Mouse (Mus musculus) large intestine, adult 2 months (tissue): ENCODE measurements around the gene Frmd5. TPM values are rescaled to one million over a fixed set of nuclear protein-coding genes. Genes with fewer than 3 reads are reported as not detected.

ENCODE experiments used
- DNase-seq: peaks from one replicate; pipeline ENCODE4 v3.0.0-alpha.2; 2012; ENCODE audit warnings: low read depth, low spot score
- WGBS: fragments of 180-500 bp; shearing (Covaris S2); methylation state at CpG from one replicate; pipeline ENCODE4 v1.1.7; 2018; 5-methylcytosine and 5-hydroxymethylcytosine counted together
- polyA plus RNA-seq: library from polyadenylated mRNA; depleted of rRNA; stranded (reverse); fragments of >200 nt; gene quantifications from 2 replicates; pipeline ENCODE4 v1.2.3, GENCODE M21; 2012

The Frmd5 gene
- polyA plus RNA-seq, 1 experiment = 0.38 TPM

DNA sequence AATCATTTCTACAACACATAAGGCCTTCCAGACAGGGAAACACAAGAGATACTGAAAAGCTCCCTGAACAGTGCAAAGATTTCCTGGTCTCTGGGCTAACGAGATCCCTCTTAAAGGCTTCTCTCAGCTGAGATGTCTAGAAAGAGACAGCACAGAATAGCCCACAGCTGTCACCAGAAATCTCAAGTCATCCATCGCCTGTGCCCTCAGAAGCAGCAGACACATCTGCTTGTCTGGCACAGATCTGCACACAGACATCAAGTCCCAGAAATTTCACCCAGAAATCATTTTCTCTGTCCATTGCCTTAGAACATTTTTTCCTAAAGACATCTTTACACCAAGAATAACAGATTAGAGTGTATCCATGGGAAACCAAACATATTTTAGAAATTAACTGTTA is 101.1 kb downstream of the Frmd5 start:
- DNase-seq = no peak
- WGBS = 76% methylated on average over 2 of the region's 2 CpGs

DNA sequence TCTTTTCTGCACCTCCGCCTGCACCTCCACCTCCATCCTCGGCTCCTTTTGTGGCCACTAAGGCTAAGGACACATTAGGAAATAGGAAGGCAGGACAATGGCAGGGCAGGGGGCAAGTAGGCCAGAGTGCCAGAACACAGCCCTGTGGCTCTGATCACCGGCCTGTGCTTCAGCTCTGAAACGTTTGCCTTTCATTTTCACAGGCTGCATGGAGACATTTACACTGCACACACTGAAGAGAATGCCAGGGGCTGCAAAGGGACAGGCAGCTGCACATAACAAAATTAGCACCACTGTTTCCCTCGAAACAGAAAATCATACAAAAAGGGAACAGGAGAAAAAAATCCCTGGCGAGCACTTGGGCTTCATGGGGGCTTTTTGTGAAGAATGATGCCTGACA is 107.6 kb downstream of the Frmd5 start:
- DNase-seq = no peak
- WGBS = 67% methylated on average over 6 of the region's 6 CpGs

DNA sequence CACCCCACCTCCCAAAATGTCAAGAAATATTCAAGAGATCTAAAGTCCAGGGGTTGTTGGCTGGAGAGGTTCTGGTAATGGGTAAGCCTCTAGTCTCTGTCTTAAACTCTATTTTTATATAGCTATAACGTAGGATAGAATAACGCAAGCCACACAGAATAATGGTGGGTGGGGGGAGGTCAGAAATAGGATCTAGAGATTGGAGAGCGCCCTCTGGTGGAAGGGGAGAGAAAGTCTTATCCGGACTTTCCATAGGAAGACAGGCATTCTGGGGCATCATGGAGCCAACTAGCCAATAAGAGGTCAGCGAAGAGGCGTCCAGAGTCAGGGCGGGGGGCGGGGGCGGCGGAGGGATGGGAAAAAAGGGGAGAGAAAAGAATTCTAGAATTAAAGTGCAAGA is 111.5 kb downstream of the Frmd5 start:
- 62% methylated on average over 10 of the region's 10 CpGs for WGBS
- no peak for DNase-seq

DNA sequence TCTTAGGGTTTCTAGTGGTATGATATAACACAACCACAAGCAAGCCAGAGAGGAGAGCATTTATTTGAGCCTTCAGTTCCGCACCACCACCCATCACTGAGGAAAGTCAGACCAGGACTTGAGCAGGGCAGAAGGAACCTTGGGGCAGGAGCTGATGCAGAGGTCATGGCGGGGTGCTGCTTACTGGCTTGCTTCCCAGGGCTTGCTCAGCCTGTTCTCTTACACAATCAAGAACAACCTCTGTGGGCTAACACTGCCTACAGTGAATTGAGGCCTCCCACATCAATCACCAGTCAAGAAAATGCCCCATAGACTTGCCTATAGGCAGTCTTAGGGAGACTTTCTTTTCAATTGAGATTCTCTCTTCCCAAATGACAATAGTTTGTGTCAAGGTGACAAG is 118.8 kb downstream of the Frmd5 start:
- no peak for DNase-seq
- WGBS = 59% methylated on average over 2 of the region's 2 CpGs

DNA sequence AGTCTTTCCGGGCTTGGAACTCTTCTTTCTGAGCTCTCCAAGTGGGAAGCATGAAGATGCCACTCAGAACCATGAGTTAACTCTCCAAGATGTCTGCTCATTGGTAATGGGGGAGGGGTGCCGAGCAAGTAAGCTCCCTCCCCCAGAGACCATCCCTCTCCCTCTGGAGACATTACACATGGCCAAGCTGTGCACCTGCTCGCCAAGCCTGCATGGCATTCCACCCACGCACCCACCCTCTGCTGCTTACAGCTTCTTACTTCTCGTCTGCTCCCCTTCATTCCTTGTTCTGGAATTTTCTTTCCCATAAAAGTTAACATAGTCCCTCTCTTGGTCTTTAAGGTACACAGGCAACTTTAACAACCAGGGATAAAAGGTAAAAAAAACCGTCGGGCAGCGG is 123.3 kb downstream of the Frmd5 start:
- 89% methylated on average over 8 of the region's 8 CpGs for WGBS
- DNase-seq = no peak

DNA sequence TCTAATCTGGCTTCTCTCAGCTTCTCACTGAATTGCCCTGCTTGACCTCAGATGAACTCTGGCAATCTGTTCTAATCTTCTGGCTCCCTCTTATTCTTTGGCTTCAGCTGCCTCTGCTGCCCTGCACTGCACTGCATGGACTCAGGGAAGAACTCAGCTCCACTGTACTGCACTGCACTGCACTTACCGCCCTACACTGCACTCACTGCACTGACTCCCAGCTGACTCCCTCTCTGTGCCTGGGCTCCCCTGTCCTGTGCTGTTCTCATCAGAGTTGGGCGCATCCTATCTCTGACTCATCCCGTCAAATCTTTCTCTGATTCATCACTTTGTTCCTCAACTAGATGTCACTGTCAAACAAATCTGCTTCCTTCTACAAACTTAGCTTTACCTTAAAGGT is 124.5 kb downstream of the Frmd5 start:
- WGBS = 89% methylated on average over 3 of the region's 3 CpGs
- no peak for DNase-seq

DNA sequence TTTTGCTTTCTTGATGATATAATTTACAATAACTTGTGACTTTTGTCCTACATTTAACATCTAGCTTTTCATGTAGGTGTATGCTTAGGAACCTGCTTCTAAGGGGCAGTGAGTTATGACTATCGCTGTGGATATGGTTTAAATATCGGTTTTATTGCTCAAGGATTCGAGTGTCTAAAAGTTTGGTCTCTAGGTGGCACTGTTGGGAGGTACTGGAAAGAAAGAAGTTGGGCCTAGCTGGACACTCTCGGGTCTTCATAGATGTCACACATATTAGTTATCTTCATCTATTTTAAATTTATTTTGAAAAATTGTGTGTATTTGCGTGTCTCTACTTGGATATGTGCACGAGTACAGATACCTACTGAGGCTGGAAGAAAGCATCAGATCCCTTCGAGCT is 127.2 kb downstream of the Frmd5 start:
- no peak for DNase-seq
- WGBS = 64% methylated on average over 7 of the region's 7 CpGs

DNA sequence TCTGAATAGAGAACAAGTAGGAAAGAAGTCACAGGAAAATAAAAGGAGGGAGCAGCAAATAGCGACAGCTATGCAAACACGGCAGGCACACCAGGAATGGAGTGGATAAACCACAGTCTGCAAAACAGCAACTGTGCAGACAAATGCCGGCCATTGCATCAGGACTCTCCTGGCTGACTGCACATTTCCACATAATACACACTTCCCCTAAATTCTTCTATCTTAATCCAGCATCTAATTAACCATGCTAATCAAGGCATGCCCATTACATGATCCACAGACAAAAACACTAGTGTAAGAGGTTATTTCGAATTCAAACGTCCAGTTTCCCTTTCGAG is 129.3 kb downstream of the Frmd5 start:
- 61% methylated on average over 6 of the region's 6 CpGs for WGBS

DNA sequence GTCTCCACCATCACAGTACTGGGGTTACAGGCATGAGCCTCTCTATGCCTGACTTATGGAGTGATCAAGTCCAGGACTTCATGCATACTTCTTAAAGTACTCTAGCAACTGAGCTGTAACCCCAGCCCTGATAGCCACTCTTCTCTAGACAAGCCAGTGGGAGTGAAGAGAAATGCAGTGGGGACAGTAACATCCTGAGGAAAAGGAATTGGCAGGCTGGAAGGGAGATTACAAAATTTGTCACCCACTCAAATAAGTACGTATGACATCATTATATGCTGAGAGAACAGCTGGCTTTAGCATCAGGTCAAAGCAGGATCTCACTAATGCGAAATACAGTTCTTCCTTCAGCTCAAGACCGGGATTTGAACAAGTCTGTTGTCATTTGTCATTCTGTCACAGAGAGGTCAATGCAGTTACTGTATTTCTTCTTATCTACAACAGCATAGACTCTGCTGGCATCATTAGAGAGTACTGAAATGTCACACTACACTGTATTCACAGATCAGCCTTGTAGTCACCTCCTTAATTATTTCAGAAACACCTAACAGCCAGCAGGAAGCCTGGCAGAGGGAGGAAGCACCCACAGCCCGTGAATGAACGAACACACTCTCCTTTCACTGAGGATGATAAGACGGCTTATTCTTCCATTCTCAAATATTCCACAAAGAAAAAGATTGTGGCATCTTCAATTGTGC is 129.8 kb downstream of the Frmd5 start:
- 64% methylated on average over 6 of the region's 6 CpGs for WGBS
- no peak for DNase-seq

More for the DNA sequence above, 129.3 kb downstream of the Frmd5 start:
- DNase-seq = no peak

DNA sequence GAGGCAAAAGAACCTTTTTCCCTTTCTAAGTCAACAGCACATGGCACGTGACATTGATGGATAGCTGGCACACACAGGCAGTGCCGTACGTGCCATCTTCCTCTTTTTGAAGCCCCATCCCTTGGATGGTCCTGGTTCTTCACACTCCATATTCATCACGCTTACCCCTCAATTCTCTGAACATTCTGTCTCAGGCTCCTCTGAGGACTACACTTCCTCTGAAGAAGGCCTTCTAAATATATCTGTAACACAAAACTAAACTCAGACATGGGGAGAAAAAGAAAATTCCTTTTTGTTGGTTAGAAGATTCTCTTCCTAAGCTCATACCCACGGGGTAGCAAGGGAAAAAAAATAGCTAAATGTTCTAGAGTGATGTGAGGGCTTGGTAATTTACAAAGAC is 131.0 kb downstream of the Frmd5 start:
- 79% methylated on average over 5 of the region's 5 CpGs for WGBS

DNA sequence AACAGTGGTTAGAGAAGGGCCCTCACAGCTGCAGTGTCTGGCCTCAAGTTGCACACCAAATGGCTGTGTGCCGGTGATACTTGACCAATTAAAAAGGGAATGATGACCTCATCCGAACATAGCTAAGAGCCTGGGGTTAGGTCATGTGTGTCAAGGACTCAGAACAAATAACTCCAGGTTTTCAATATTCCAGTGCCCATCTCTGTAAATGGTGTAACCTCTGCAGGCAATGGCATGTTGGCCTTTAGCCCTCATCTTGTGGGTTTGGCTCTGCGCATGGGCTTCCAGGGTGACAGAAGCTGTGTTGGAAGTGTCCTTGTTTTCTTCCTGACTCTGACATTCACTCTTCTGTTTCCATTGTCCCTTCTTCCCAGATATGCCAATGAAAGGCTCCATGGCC is 131.8 kb downstream of the Frmd5 start:
- WGBS = 88% methylated on average over 3 of the region's 3 CpGs
- no peak for DNase-seq

More for the DNA sequence above, 131.0 kb downstream of the Frmd5 start:
- no peak for DNase-seq

DNA sequence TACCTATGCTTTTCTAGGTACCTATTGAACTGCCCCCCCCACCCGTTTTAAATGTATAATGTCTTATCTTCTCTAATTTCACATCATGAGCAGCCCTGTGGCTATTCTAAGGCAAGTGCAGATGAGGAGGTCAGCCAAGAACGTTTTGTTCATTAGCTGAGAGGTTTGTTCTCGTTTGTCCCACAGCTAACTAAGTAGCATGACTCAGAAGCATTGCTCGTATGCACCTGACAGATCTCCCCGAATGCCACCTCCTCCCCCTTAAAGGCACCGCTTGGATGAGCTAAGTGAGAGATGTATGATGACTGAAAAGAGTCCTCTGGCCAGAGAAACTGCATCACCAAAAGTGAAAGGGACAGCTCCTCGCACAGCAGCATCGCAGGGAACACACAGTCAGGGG is 132.7 kb downstream of the Frmd5 start:
- 59% methylated on average over 8 of the region's 8 CpGs for WGBS
- DNase-seq = no peak

DNA sequence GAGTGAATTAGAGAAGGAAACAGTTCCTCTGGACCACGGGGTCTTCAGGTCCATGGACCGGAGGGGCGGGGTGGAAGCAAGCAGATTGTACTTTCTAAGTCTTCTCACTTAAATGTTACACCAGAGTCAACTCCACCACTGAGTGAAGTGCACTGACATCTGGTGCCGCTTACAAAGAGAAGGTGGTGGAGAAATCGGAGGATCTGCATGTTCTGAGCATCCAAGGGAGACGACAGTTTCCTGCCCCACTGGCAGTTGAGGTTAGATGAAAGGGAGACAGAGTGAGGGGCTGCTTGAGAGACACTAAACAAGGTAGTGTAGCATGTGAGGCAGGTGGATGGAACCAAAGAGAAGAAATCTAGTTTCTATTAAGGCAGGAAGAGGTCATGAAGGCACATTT is 137.0 kb downstream of the Frmd5 start:
- WGBS = 77% methylated on average over 6 of the region's 6 CpGs
- DNase-seq = no peak

DNA sequence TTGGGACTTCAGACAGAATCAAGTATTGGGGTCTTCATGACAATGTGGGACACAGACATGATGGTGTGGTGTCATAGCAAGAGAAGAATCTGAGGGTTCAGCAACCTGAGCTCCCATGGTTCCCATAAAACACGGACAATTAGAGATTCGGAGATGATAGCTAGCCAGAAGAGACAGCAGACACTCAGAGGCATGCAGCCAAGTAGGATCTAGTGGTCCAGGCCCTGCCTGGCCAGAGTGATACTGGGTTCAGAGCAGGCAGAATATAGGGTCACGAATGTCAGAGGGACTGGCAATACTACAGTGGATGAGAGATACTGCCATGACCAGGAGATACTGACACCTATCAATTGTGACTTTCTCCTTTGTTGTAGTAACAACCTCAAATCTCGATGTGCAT is 138.6 kb downstream of the Frmd5 start:
- no peak for DNase-seq
- WGBS = 79% methylated on average over 4 of the region's 4 CpGs

DNA sequence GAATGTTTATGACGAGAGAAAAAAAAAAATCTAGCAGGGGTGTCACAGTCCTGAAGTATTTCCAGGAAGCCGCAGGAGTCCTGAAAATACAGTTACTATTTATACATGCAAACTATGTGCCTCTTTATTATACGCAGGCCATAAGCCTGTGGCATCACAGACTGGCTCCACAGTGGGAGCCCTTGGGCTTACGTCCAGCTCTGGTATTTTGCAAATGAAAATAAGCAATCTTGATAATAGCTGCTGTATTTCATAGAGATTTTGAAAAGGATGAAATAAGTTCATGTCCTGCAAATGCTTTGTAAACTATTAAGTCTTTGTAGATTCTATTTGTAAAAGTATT is 145.8 kb downstream of the Frmd5 start:
- 59% methylated on average over 4 of the region's 4 CpGs for WGBS
- DNase-seq = no peak

DNA sequence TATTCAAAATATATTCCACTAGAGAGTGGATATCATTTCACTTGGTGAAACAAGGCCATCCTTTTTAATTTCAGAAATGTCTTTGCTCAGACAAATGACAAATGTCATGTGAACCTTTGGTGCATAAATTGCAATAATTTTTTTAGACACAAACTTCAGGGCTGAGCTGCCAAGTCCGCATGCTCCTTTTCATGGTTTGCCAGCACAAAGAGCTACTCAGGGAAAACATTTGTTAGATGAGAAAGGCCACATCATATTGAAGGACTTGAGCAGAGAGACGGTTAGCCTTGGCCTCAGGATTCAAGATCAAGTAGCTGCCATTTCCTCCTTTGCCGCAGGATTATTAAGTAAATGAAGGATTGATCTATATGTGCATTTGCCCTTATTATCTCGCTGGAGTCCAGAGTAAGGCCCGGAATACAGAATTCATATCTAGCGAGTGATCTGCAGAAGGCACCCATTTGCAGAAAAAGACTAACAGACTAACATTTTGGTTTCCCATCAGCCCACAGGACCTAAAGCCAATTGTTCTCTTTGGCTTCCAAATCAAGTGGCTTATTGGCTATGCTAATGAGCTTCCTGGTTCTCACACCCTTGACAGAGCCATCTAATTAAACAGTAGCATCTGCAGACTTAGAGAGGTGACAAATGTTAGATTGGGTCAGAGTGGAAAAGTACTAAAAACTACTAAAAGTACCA is 146.3 kb downstream of the Frmd5 start:
- WGBS = 87% methylated on average over 6 of the region's 6 CpGs
- no peak for DNase-seq

DNA sequence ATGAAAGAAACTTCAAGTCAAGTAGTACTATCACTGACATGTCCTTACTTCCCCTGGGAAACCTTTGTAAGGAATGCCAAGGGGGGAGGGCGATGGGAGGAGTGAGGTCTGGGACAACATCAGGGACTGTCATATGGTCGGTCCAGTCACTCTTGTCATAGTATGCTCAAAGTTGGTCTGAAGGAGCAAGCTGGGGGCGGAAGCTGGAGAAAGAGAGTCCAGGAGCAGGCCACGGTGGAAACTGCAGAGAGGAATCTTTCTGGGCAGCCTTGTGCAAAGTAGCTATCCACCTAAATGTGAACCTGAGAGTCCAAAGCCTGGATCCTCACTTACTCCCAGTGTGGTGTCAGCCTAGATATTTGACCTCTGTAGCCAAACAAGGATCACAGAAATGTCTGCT is 147.5 kb downstream of the Frmd5 start:
- DNase-seq = no peak
- 84% methylated on average over 4 of the region's 4 CpGs for WGBS

DNA sequence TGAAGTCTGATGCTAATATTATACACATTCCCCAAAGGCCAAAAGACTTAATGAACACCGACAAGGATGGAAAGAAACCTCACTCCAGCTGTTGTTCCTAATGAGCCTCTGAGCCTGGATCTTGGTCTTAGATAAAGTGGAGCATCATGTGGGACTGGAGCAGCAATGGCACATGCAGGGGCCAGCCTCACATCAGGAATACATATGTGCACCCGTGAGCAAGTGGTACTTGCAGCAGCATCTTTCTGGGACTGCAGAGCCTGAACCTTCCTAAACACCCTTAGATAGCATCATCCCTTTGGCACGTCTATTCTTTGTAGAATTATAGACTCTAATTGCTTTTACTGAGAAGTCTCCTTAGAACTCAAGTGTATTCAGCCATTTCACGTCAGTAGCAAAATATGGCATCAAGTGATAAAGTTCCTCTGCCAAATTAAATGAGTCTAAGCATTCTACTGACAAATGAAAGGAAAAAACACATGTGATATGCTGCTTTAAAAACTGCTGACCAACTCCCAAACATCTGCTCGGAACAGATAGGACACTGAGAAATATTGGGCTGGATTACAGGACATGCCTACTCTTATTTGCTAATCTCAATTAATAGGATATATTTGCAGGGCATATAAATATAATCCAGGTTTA is 148.6 kb downstream of the Frmd5 start:
- 72% methylated on average over 5 of the region's 5 CpGs for WGBS

DNA sequence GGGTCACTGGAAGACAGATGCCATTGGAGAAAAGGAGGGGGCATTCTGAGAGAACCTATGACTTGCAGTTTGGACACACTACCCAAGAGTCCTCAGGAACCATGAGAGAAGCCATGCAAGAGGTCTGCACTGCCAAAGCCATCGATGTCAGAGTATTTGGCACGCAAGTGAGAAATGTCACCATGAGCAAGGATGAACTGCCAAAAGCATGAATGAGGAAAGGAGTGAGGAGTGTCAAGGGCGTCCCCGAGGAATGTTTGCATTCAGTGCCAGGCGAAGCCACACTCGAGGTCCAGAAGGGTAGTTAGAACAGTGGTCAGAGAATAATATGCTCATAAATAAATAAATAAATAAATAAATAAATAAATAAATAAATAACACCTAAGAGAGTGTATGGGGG is 150.9 kb downstream of the Frmd5 start:
- 88% methylated on average over 6 of the region's 6 CpGs for WGBS
- no peak for DNase-seq

More for the DNA sequence above, 148.6 kb downstream of the Frmd5 start:
- no peak for DNase-seq

DNA sequence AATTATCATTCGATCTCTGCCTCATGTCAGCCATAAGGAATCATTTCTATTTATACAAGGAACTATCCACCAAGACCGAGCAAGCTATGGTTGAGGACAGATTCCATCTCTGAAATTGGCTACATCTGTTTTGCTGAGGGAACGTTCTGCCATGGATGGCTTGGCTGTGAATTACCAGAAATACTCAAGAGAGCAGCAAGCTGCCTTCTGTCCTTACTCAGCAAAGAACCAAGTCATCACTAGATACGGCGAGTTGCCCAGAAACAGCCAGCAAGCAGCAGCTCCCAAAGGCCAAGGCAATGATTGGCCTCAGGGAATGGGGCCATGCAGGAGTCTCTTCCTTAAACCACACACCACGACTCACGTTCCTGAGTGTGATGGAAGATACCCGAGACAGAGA is 151.8 kb downstream of the Frmd5 start:
- no peak for DNase-seq
- 77% methylated on average over 8 of the region's 8 CpGs for WGBS

DNA sequence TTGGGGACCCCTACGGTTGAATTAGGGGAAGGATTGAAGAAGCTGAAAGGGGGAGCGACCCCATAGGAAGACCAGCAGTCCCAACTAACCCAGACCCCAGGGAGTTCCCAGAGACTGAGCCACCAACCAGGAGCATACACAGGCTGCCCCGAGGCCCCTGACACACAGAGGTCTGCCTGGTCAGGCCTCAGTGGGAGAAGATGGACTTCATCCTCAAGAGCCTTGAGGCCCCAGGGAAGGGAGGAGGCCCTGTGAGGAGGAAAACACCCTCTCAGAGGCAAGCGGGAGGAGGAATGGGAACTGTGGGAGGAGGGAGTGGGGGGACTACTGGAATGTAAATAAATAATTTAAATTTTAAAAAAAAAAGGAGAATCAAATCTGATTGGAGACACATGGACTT is 160.4 kb downstream of the Frmd5 start:
- no peak for DNase-seq
- 55% methylated on average over 4 of the region's 4 CpGs for WGBS
